Mouse (Mus musculus) kidney, embryonic 15.5 days (tissue): Measurements from ENCODE around the gene Clpsl2. TPM values are rescaled to one million over a fixed set of nuclear protein-coding genes. Genes with fewer than 3 reads are reported as not detected.

ENCODE experiments used
- ATAC-seq: fragments of 200-750 bp; cut with Nextera tagmentation; replicated peaks from 2 replicates; pipeline ENCODE4 v1.8.0; 2017; ENCODE audit warnings: moderate TSS enrichment; ENCODE audit not compliant: low FRiP score
- H3K27ac ChIP-seq: fragments of 300-500 bp; sonication (generic); 2 replicates; pipeline ENCODE4 v1.5.1; 2015; ENCODE audit warnings: mild to moderate bottlenecking, inconsistent platforms
- H3K27me3 ChIP-seq: fragments of 300-500 bp; sonication (generic); 2 replicates; pipeline ENCODE4 v1.6.1; 2015; ENCODE audit warnings: inconsistent platforms
- H3K36me3 ChIP-seq: fragments of 300-500 bp; sonication (generic); 2 replicates; pipeline ENCODE4 v1.6.1; 2015; ENCODE audit warnings: inconsistent platforms
- H3K4me1 ChIP-seq: fragments of 300-500 bp; sonication (generic); 2 replicates; pipeline ENCODE4 v1.6.1; 2015; ENCODE audit warnings: inconsistent platforms
- H3K4me2 ChIP-seq: fragments of 300-500 bp; sonication (generic); 2 replicates; pipeline ENCODE4 v1.6.1; 2015; ENCODE audit warnings: moderate library complexity, mild to moderate bottlenecking, inconsistent platforms
- H3K4me3 ChIP-seq: fragments of 300-500 bp; sonication (generic); replicated peaks from 2 replicates; pipeline ENCODE4 v1.5.1; 2015; ENCODE audit warnings: mild to moderate bottlenecking, inconsistent platforms
- H3K9ac ChIP-seq: fragments of 300-500 bp; sonication (generic); 2 replicates; pipeline ENCODE4 v1.6.1; 2015; ENCODE audit warnings: mild to moderate bottlenecking, inconsistent platforms
- H3K9me3 ChIP-seq: fragments of 300-500 bp; sonication (generic); replicated peaks from 2 replicates; pipeline ENCODE4 v1.6.1; 2016; ENCODE audit warnings: inconsistent platforms
- WGBS: fragments of 180-500 bp; shearing (Covaris S2); methylation state at CpG from one replicate; pipeline ENCODE4 v1.1.7; 2015; ENCODE audit warnings: mixed read lengths; 5-methylcytosine and 5-hydroxymethylcytosine counted together
- polyA plus RNA-seq: library from polyadenylated mRNA; unstranded; fragments of >200 nt; fragmentation: Nextera tagmentation; extraction: Ambion mirVana; gene quantifications from 2 replicates; pipeline ENCODE4 v1.2.1, GENCODE M21; 2015

Gene Clpsl2
- polyA plus RNA-seq, 1 experiment from 2014 or later = not detected

DNA sequence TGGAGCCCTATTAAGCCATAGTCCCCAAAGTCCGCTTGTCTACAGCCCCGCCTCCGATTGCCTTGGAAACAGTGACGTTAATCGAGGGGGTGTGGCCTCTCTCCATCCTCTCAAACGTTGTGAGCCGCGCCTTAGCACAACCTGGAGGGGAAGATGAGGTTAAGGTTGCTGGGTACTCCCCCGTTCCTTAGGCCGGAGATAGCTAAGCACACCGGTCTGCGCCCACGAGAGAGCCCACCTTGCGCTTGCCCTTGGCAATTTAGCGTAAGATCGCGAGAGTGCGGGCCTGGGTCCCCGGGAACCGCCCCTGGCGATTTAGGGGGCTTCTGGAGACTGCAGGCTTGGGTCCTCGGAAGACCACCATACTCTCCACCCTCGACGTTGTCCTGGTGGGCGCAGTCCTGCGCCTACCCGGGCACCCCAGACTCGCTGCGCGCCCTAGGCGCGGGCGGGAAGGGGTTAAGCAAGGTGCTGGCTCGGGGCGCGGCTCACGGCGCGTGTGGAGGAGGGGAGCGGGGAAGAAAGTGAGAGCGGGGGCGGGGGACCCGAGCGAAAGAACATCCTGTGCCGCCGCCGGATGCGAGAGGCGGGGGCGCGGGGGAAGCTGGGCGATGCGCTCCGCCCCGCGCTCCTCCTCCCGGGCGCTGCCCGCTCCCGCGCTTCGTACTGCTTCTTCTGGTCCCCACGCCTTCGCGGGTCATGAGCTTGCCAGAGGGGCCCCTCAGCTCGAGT is 26.4 kb upstream of the Clpsl2 start:
- peak; percentile 74 for ATAC-seq
- Histone ChIP-seq H3K27ac (peak overlapping the region; percentile 93), H3K9ac (peak overlapping the region; percentile 58), H3K27me3 (peaks cover 9% of the 10 kb centered on the region; the same call in 1 of the 2 replicates), H3K36me3 (no peaks in the 10 kb centered on the region), H3K9me3 (no peaks in the 10 kb centered on the region), H3K4me2 (peak overlapping the region; percentile 98), H3K4me1 (peaks cover 47% of the 10 kb centered on the region), H3K4me3 (peak overlapping the region; percentile 69)
- WGBS = under 1% methylated on average over 65 of the region's 66 CpGs

DNA sequence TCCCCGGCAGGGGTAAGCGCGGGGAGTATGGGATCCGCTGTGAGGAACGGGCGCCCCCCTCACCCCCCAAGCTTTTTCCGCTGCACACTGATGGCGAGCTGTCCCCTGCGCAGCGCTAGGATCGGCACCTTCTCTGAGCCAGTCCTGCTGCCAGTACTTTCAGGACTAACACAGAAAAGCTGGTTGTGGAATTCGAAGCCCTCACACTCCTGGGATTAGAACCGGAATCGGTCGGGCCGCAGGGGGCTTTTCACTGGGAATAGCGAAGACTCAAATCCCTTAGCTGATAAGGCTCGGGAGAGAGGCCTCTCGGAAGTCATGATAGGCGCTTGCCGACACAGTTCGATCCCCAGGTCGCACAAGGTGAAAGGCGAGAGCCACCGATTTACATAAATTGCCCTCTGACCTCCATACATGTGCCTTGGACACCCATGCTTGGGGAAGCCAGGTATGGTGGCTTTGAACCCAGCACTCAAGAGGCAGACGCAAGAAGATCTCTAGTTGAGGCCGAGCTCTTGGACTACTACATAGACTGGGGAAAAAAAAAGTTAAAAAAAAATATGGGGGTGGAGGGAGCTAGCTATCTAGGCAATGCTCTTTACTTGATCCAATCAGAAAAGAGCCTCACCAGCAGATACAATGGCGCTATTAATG is 25.7 kb upstream of the Clpsl2 start:
- peak; percentile 38 for ATAC-seq
- Histone ChIP-seq H3K4me2 (peak overlapping the region; percentile 98), H3K9me3 (no peaks in the 10 kb centered on the region), H3K4me1 (peaks cover 45% of the 10 kb centered on the region), H3K36me3 (no peaks in the 10 kb centered on the region), H3K27me3 (peaks cover 10% of the 10 kb centered on the region; the same call in 1 of the 2 replicates), H3K4me3 (peak overlapping the region; percentile 69), H3K27ac (peak overlapping the region; percentile 93), H3K9ac (peak overlapping the region; percentile 58)
- WGBS = 10% methylated on average over 28 of the region's 28 CpGs

DNA sequence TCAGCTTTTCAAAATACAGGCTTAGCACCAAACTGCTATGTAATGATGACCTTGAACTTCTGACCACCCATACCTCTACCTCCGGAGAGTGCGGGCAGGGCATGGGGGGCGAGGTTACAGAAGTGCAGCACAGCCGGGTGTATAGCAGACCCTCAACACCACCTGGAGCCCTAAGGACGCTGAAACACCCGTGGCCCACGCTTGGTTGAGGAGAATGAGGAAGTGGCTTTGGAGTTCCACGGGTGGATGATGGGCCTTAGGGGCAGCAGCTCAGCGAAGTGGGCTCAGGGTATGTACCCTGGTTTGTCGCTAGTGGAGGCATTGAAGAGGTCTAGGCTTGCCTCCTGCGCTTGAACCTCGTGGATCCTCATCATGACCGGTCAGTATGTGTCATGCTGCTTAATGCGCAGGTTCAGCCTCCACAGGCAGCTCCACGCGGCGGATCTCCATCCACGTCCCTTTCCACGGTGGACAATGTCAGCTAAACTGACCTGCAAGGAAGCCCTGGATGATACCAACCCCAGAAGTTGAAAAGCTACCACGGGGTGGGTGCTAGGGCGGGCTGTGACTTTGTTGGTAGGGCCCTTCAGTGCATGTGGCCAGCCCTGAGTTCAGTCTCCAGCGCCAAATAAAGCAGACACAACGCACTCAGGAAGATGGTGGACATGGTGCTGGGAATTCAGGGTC is 25.1 kb upstream of the Clpsl2 start:
- no peak overlapping the region for H3K9ac ChIP-seq
- peaks cover 38% of the 10 kb centered on the region for H3K4me1 ChIP-seq
- H3K9me3 ChIP-seq = no peaks in the 10 kb centered on the region
- no peak overlapping the region for H3K4me3 ChIP-seq
- H3K4me2 ChIP-seq = peak overlapping the region; percentile 98
- H3K27ac ChIP-seq = no peak overlapping the region
- H3K36me3 ChIP-seq = no peaks in the 10 kb centered on the region
- H3K27me3 ChIP-seq = peaks cover 12% of the 10 kb centered on the region; the same call in 1 of the 2 replicates
- WGBS = 84% methylated on average over 23 of the region's 23 CpGs
- no peak for ATAC-seq

DNA sequence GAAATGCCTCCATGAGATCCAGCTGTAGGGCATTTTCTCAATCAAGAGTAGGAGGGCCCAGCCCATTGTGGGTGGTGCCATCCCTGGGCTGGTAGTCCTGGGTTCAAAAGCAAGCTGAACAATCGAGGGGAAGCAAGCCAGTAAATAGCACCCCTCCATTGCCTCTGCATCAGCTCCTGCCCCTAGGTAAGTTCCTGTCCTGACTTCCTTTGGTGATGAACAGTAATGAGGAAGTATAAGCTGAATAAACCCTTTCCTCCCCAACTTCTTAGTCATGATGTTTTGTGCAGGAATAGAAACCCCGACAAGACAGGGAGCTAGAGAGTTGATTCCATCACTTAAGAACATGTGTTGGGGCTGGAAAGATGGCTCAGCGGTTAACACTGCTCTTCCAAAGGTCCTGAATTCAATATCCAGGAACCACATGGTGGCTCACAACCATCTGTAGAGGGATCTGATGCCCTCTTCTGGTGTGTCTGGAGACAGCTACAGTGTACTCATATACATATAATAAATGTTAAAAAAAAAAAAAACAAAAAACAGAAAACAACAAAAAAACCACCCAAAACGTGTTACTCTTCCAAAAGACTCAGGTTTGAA is 24.3 kb upstream of the Clpsl2 start:
- Histone ChIP-seq H3K4me3 (no peak overlapping the region), H3K36me3 (no peaks in the 10 kb centered on the region), H3K27ac (no peak overlapping the region), H3K9me3 (no peaks in the 10 kb centered on the region), H3K4me1 (peaks cover 38% of the 10 kb centered on the region), H3K4me2 (no peak overlapping the region), H3K27me3 (peaks cover 12% of the 10 kb centered on the region; the same call in 1 of the 2 replicates), H3K9ac (no peak overlapping the region)
- 72% methylated on average over 4 of the region's 4 CpGs for WGBS
- ATAC-seq = no peak

DNA sequence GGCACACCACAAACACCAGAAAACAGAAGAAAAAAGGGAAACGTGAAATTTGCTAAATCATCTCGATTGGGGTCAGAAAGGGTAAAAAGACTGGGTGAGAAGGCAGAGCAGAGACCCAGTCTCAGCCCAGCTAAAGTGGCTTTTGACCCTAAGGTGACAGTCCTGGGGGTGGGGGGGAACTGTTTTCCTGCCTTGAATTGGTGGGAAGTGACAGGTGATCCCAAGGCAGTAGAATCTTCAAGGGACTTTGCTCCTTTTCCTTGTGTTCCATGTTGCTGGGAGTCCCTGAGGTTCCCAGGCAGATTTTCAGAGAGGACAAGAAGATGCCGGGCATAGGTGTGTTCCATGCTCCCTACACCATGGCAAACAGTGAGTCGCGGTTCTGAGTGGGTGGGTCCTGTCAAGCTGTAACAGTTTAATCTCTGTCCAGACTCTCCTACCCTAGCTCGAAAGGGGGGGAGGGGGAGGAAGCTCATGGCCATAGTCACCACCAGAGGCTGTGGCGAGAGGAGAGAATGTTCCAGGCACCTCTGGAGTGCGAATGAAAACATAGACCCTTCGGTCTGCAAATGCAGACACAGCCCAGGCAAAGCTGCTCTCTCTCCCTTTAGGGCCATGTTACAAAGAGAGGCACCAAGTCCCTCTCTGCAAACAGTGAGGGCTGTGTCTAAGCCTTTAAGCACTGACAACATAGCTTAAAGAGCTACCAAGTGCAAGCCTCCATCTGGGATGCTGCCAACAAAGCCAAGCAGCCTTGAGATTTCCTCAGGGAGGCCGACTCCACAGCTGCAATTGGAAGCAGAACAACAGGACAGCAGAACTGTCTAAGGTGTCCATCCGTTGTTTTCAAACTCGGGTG is 21.8 kb upstream of the Clpsl2 start:
- Histone ChIP-seq H3K36me3 (no peaks in the 10 kb centered on the region), H3K27ac (peak overlapping the region; percentile 19; the same call in 1 of the 2 replicates), H3K4me3 (no peak overlapping the region), H3K9me3 (no peaks in the 10 kb centered on the region), H3K9ac (no peak overlapping the region), H3K4me2 (peak overlapping the region; percentile 46), H3K4me1 (peaks cover 39% of the 10 kb centered on the region), H3K27me3 (0 out of 2 replicates have a peak, but pooled peaks cover 7% of the 10 kb centered on the region)
- no peak for ATAC-seq
- 41% methylated on average over 12 of the region's 12 CpGs for WGBS

DNA sequence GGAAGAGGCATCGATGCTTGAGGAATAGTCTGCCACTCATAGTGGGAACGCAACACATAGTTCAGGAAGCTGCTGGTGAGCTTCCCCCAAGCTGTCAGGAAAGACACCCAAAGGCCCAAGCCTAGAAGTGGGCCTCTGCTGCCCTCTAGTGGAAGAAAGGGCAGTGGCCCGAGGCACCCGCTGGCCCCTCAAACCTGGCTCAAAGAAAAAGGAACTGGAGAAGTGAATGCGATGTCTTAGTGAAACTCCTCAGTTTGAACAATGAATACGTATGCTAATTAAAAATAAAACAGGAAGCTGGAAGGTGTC is 21.2 kb upstream of the Clpsl2 start:
- Histone ChIP-seq H3K4me3 (no peak overlapping the region), H3K36me3 (no peaks in the 10 kb centered on the region), H3K9ac (no peak overlapping the region), H3K27me3 (0 out of 2 replicates have a peak, but pooled peaks cover 7% of the 10 kb centered on the region), H3K4me1 (peaks cover 33% of the 10 kb centered on the region), H3K27ac (0 out of 2 replicates have a peak overlapping the region, but pooled peaks have one; percentile 19), H3K4me2 (peak overlapping the region; percentile 46), H3K9me3 (no peaks in the 10 kb centered on the region)
- 4% methylated on average over 6 of the region's 6 CpGs for WGBS
- ATAC-seq = no peak

DNA sequence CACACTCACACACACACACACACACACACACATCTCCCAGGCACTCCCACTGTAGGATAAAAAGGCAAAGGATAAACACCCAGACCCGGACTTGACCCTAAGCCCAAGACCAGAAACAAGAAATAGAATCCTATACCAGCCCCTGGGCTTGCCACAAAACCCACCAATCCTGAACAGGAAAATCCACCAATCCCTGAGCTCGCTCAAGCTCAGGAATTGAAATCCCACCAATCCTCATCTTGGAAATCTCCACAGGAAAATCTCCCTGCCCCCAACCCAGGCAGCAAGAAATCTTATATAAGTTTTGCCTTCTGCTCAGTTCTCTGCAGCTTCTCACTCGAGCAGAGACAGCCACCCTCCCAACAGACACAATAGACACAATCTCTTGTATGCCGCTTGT is 20.1 kb upstream of the Clpsl2 start:
- Histone ChIP-seq H3K27me3 (0 out of 2 replicates have a peak, but pooled peaks cover 7% of the 10 kb centered on the region), H3K4me2 (no peak overlapping the region), H3K9ac (no peak overlapping the region), H3K27ac (no peak overlapping the region), H3K9me3 (no peaks in the 10 kb centered on the region), H3K4me1 (peaks cover 24% of the 10 kb centered on the region), H3K36me3 (no peaks in the 10 kb centered on the region), H3K4me3 (no peak overlapping the region)
- no peak for ATAC-seq
- 77% methylated on average over 4 of the region's 4 CpGs for WGBS

DNA sequence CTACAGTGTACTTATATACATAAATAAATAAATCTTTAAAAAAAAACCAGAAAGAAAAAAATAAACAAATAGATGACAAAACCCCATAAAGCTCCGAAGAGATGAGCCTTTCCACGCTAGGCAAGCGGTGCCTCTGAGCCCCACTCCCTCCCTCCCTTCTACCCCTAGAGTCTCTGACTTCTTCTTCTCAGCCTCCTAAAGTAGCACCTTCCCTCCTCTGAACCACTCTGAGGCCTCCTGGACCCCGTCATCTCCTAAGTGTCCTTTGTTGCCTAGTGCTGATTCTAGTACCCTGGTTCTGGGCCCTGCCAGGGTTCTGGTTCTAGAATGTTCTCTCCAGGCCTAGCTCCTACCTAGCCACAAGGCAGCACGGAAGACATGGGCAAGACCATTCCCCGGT is 18.7 kb upstream of the Clpsl2 start, which contains the start of gene Armc12:
TSS of gene Armc12 (plus strand) at position 301 of the 400 bp plus-strand sequence.
- H3K9me3 ChIP-seq = no peaks in the 10 kb centered on the region
- ATAC-seq = no peak
- H3K27ac ChIP-seq = no peak within 1 kb of the TSS
- H3K4me3 ChIP-seq = no peak within 1 kb of the TSS
- H3K9ac ChIP-seq = no peak within 1 kb of the TSS
- 0 out of 2 replicates have a peak, but pooled peaks cover 7% of the 10 kb centered on the region for H3K27me3 ChIP-seq
- peak within 1 kb of the TSS; percentile 48 for H3K4me2 ChIP-seq
- WGBS = 84% methylated on average over 6 of the region's 6 CpGs
- H3K36me3 ChIP-seq = no peaks in the 10 kb centered on the region
- H3K4me1 ChIP-seq = peaks cover 22% of the 10 kb centered on the region

DNA sequence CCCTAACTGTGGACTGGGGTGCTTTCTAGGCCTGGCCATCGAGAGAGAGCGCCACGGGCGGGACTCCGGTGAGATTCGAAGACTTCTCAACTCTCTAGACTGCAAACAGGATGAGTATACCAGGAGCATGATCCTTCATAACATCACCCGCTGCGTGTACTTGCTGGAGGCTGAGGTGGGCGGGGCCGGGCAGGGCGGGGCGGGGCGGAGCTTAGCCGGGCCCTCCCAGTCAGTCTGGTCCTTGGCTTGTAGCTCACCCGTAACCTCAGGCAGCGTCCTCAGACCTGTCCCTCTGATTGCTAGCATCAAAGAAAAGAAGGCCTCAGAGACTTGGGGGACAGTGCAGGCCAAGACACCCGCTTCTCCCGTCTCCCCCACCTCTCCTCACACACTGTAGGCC is 17.3 kb upstream of the Clpsl2 start:
- 0 out of 2 replicates have a peak, but pooled peaks cover 8% of the 10 kb centered on the region for H3K27me3 ChIP-seq
- peaks cover 22% of the 10 kb centered on the region for H3K4me1 ChIP-seq
- ATAC-seq = 0 out of 2 replicates have a peak, but pooled peaks have one; percentile 36
- H3K36me3 ChIP-seq = no peaks in the 10 kb centered on the region
- no peak overlapping the region for H3K9ac ChIP-seq
- H3K9me3 ChIP-seq = no peaks in the 10 kb centered on the region
- H3K27ac ChIP-seq = no peak overlapping the region
- peak overlapping the region; percentile 48 for H3K4me2 ChIP-seq
- peak overlapping the region; percentile 10 for H3K4me3 ChIP-seq
- WGBS = 11% methylated on average over 18 of the region's 18 CpGs

DNA sequence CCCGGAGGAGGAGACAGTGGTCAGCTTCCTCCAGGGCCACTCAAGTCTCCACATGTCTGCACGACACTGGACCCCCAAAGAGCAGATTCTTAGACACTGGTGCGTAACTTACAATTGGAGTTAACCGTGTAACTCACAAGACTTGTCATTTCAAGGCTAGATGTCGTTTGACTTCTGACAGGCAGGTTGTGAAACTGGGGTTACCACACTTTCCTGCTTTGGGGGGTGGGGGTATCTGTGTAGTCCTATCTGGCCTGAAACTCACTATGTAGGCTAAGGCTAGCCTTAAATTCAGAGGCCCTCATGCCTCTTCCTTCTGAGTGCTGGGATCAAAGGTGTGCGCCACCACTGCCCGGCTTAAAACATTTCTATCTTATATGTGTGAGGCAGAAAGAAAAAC is 16.7 kb upstream of the Clpsl2 start:
- no peak overlapping the region for H3K27ac ChIP-seq
- 79% methylated on average over 7 of the region's 7 CpGs for WGBS
- no peak overlapping the region for H3K4me3 ChIP-seq
- H3K9ac ChIP-seq = no peak overlapping the region
- peaks cover 17% of the 10 kb centered on the region for H3K4me1 ChIP-seq
- no peaks in the 10 kb centered on the region for H3K36me3 ChIP-seq
- 0 out of 2 replicates have a peak, but pooled peaks cover 9% of the 10 kb centered on the region for H3K27me3 ChIP-seq
- no peak overlapping the region for H3K4me2 ChIP-seq
- H3K9me3 ChIP-seq = no peaks in the 10 kb centered on the region
- no peak for ATAC-seq

DNA sequence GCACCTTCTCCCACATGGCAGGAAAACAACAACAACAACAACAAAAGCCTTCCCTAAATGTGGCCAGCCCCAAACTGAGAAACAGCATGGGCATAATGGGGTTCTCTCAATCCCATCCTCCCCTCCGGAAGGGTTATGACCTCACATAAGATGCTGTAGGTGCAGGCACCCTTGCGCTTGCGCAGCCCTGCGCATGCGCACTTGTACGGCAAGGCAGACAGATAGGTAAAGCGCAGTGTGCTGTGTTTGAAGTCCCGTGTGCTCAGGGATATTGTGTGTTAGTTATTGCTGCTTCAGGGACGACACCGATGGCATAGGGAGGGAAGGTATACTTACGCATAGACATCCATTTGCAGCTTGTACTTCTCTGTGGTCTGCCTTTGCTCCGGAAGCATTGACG is 15.9 kb upstream of the Clpsl2 start:
- no peak overlapping the region for H3K4me3 ChIP-seq
- no peak overlapping the region for H3K4me2 ChIP-seq
- peaks cover 10% of the 10 kb centered on the region for H3K4me1 ChIP-seq
- H3K36me3 ChIP-seq = no peaks in the 10 kb centered on the region
- no peak for ATAC-seq
- 91% methylated on average over 13 of the region's 13 CpGs for WGBS
- no peak overlapping the region for H3K27ac ChIP-seq
- no peak overlapping the region for H3K9ac ChIP-seq
- no peaks in the 10 kb centered on the region for H3K9me3 ChIP-seq
- H3K27me3 ChIP-seq = 0 out of 2 replicates have a peak, but pooled peaks cover 9% of the 10 kb centered on the region
